Mouse (Mus musculus) neural tube, embryonic 14.5 days (tissue): ENCODE data around the gene Ceacam16. TPM values are rescaled to one million over a fixed set of nuclear protein-coding genes. Genes with fewer than 3 reads are reported as not detected.

Source experiments
- ATAC-seq: fragments of 200-750 bp; cut with Nextera tagmentation; 2 replicates; pipeline ENCODE4 v1.8.0; 2017; ENCODE audit warnings: low read depth, mild to moderate bottlenecking, moderate TSS enrichment, moderate library complexity
- H3K27ac ChIP-seq: fragments of 300-500 bp; sonication (generic); 2 replicates; pipeline ENCODE4 v1.5.1; 2014; ENCODE audit warnings: low read depth, mild to moderate bottlenecking, control low read depth, low read length, moderate library complexity, mixed read lengths
- H3K27me3 ChIP-seq: fragments of 300-500 bp; sonication (generic); 2 replicates; pipeline ENCODE4 v1.6.1; 2014; ENCODE audit warnings: low read length; ENCODE audit not compliant: control insufficient read depth, insufficient read depth
- H3K36me3 ChIP-seq: fragments of 300-500 bp; sonication (generic); 2 replicates; pipeline ENCODE4 v1.6.1; 2014; ENCODE audit warnings: low read length, mixed read lengths; ENCODE audit not compliant: control insufficient read depth, insufficient read depth
- H3K4me1 ChIP-seq: fragments of 300-500 bp; sonication (generic); 2 replicates; pipeline ENCODE4 v1.6.1; 2014; ENCODE audit warnings: low read length; ENCODE audit not compliant: control insufficient read depth, insufficient read depth
- H3K4me2 ChIP-seq: fragments of 300-500 bp; sonication (generic); 2 replicates; pipeline ENCODE4 v1.6.1; 2014; ENCODE audit warnings: mild to moderate bottlenecking, low read depth, low read length, control low read depth
- H3K4me3 ChIP-seq: fragments of 300-500 bp; sonication (generic); 2 replicates; pipeline ENCODE4 v1.5.1; 2014; ENCODE audit warnings: low read depth, low read length, control low read depth, mixed read lengths
- H3K9ac ChIP-seq: fragments of 300-500 bp; sonication (generic); replicated peaks from 2 replicates; pipeline ENCODE4 v1.6.1; 2014; ENCODE audit warnings: low read depth, mild to moderate bottlenecking, control low read depth, low read length, mixed read lengths
- H3K9me3 ChIP-seq: fragments of 300-500 bp; sonication (generic); 2 replicates; pipeline ENCODE4 v1.6.1; 2016; ENCODE audit warnings: low read length; ENCODE audit not compliant: control insufficient read depth
- WGBS: fragments of 180-500 bp; shearing (Covaris S2); extraction: QIAGEN DNeasy Blood & Tissue Kit; methylation state at CpG from one replicate; pipeline ENCODE4 v1.1.7; 2014; 5-methylcytosine and 5-hydroxymethylcytosine counted together
- polyA plus RNA-seq: library from polyadenylated mRNA; unstranded; fragments of >200 nt; fragmentation: Nextera tagmentation; extraction: Ambion mirVana; gene quantifications from 2 replicates; pipeline ENCODE4 v1.2.1, GENCODE M21; 2014

Ceacam16 gene
- polyA plus RNA-seq, 1 experiment from 2014 or later: 0.37 TPM

- Histone ChIP-seq H3K4me2 (peak within 1 kb of the TSS; percentile 43), H3K36me3 (no peaks in the 10 kb centered on the region), H3K9ac (peak within 1 kb of the TSS; percentile 39), H3K4me3 (peak within 1 kb of the TSS; percentile 31), H3K27ac (no peak within 1 kb of the TSS), H3K27me3 (no peaks in the 10 kb centered on the region), H3K4me1 (no peaks in the 10 kb centered on the region), H3K9me3 (no peaks in the 10 kb centered on the region)
- 3% methylated on average over 27 of the region's 33 CpGs for WGBS
- ATAC-seq: peak; percentile 91
These were observed 9.1 kb downstream of the Ceacam16 start, which contains the start of gene Gm19345 for GRCm38 (mm10) chr7:19851858-19852570. Gene Gm19345, plus strand, starts transcription at chr7:19852003.

GRCm38 (mm10) chr7:19844521-19845171 is 16.5 kb downstream of the Ceacam16 start:
- Histone ChIP-seq H3K27ac (no peak overlapping the region), H3K27me3 (no peaks in the 10 kb centered on the region), H3K9me3 (no peaks in the 10 kb centered on the region), H3K4me2 (no peak overlapping the region), H3K36me3 (no peaks in the 10 kb centered on the region), H3K9ac (no peak overlapping the region), H3K4me1 (no peaks in the 10 kb centered on the region), H3K4me3 (no peak overlapping the region)
- no peak for ATAC-seq
- WGBS: 67% methylated on average over 15 of the region's 15 CpGs

- no peaks in the 10 kb centered on the region for H3K36me3 ChIP-seq
- H3K27ac ChIP-seq: no peak overlapping the region
- no peak overlapping the region for H3K9ac ChIP-seq
- ATAC-seq: peak; percentile 84; the same call in 1 of the 2 replicates
- no peaks in the 10 kb centered on the region for H3K9me3 ChIP-seq
- no peaks in the 10 kb centered on the region for H3K27me3 ChIP-seq
- no peak overlapping the region for H3K4me3 ChIP-seq
- H3K4me2 ChIP-seq: no peak overlapping the region
- no peaks in the 10 kb centered on the region for H3K4me1 ChIP-seq
- WGBS: 4% methylated on average over 11 of the region's 11 CpGs
These were observed 17.5 kb downstream of the Ceacam16 start for GRCm38 (mm10) chr7:19843561-19843960.

DNA sequence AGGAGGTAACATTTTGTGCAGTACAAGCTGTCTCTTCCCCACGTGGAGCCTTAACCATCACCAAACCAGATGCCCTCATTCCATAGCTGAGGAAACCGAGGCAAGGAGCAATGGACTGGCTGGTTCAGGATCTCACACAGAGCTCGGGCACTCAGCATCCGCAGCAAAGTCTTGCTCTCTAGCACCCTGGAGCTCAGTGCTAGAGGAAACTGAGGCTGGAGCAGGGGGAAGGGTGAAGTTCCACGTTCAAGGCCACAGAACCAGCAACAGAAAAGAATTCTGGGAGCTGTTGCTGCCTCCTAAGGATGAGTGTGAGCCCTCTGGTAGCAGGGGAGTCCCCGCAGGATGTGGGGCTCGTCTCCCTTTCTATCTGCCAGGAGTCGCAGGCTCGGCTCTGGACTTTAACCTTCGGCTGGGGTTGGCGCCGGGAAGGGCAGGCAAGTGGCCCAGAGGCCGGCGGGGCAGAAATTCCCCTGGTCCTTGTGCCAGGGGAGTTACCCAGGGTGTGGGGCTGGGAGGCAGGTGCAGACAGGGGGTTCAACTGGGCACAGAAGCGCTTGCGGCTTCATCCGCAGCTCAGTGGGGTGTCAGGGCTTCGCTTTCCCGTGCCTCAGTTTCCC is 18.1 kb downstream of the Ceacam16 start:
- no peaks in the 10 kb centered on the region for H3K9me3 ChIP-seq
- no peak for ATAC-seq
- 35% methylated on average over 19 of the region's 19 CpGs for WGBS
- H3K4me1 ChIP-seq: no peaks in the 10 kb centered on the region
- no peak overlapping the region for H3K27ac ChIP-seq
- H3K4me3 ChIP-seq: no peak overlapping the region
- no peaks in the 10 kb centered on the region for H3K36me3 ChIP-seq
- H3K4me2 ChIP-seq: no peak overlapping the region
- H3K9ac ChIP-seq: no peak overlapping the region
- no peaks in the 10 kb centered on the region for H3K27me3 ChIP-seq

DNA sequence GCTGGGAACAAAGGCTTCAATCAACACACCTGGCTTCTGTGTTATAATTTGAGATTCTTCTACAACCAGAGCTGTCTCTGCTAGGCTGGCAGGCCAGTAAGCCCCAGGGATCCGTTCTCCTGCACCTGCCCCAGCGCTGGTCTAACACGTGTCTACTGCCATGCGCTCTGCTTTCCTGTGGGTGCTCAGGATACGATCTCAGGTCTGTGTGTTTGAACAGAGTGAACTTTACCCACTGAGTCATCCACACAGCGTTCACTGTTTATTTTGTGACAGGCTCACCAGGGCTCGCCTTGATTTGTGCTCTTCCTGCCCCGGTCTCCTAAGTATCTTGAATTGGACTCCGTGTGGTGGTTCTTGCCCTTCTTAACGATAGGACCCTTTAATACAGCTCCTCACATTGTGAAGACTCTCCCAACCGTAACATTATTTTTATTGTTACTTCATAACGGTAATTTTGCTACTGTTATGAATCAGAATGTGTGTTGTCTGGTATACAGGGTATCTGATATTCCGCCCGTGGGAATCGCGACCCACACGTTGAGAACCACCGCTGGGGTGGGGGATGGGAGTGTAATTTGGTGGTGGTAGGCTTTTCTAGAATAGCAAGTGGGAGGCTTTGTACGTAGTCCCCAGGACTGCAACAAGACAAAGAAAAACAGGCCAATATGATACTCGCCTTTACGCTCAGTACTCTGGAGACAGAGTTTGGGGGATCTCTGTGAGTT is 19.2 kb downstream of the Ceacam16 start:
- no peak overlapping the region for H3K4me2 ChIP-seq
- H3K4me1 ChIP-seq: no peaks in the 10 kb centered on the region
- H3K4me3 ChIP-seq: no peak overlapping the region
- 79% methylated on average over 21 of the region's 21 CpGs for WGBS
- no peaks in the 10 kb centered on the region for H3K27me3 ChIP-seq
- no peak overlapping the region for H3K27ac ChIP-seq
- no peak overlapping the region for H3K9ac ChIP-seq
- no peak for ATAC-seq
- no peaks in the 10 kb centered on the region for H3K36me3 ChIP-seq
- no peaks in the 10 kb centered on the region for H3K9me3 ChIP-seq

GRCm38 (mm10) chr7:19840936-19841335 is 20.2 kb downstream of the Ceacam16 start:
- ATAC-seq: no peak
- no peak overlapping the region for H3K9ac ChIP-seq
- 85% methylated on average over 3 of the region's 3 CpGs for WGBS
- H3K4me1 ChIP-seq: no peaks in the 10 kb centered on the region
- H3K4me3 ChIP-seq: no peak overlapping the region
- H3K27ac ChIP-seq: no peak overlapping the region
- no peak overlapping the region for H3K4me2 ChIP-seq
- no peaks in the 10 kb centered on the region for H3K36me3 ChIP-seq
- H3K9me3 ChIP-seq: no peaks in the 10 kb centered on the region
- no peaks in the 10 kb centered on the region for H3K27me3 ChIP-seq

DNA sequence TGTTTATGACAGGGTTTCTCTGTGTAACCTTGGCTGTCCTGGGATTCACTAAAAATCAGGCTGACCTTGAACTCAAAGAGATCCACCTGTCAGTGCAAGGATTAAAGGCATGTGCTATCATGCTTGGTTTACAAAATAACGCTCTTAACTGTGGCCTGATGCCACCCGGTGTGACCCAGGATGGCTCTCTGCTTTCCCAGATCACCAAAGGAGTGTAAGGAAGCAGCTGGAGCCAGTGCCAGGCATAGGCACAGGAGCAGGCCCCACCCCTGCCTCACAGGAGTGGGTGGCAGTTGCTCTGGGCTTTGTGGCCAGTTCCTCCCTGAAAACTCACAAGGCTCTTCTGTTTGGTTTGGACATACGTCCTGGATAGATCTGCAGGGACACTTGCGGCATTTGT is 20.7 kb downstream of the Ceacam16 start:
- Histone ChIP-seq H3K27ac (no peak overlapping the region), H3K36me3 (no peaks in the 10 kb centered on the region), H3K4me2 (no peak overlapping the region), H3K27me3 (no peaks in the 10 kb centered on the region), H3K9me3 (no peaks in the 10 kb centered on the region), H3K4me3 (no peak overlapping the region), H3K9ac (no peak overlapping the region), H3K4me1 (no peaks in the 10 kb centered on the region)
- WGBS: 80% methylated on average over 4 of the region's 4 CpGs
- ATAC-seq: no peak

DNA sequence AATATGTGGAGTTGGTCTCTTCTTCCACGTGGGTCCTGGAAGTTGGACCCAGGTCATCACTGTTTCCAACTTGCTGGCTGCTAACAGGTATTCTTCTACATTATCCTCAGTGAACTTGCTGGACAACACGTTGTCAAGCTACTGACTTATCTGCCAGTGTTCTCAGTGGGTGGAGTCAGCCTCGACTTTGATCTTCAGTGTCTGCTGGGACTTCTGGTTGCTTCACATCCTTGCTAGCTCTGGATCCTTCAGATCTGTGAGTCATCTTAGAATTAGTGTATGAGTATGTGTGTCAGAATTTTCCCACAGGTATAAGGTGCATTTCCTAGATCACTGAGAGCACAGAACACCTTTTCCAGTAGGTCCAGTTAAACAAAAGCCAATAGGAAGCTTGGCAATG is 24.3 kb downstream of the Ceacam16 start:
- H3K27me3 ChIP-seq: no peaks in the 10 kb centered on the region
- H3K4me1 ChIP-seq: no peaks in the 10 kb centered on the region
- no peak overlapping the region for H3K4me2 ChIP-seq
- WGBS: 70% methylated on average over 3 of the region's 3 CpGs
- no peak overlapping the region for H3K4me3 ChIP-seq
- no peak overlapping the region for H3K27ac ChIP-seq
- no peak overlapping the region for H3K9ac ChIP-seq
- H3K36me3 ChIP-seq: no peaks in the 10 kb centered on the region
- no peaks in the 10 kb centered on the region for H3K9me3 ChIP-seq
- ATAC-seq: no peak
